Mouse (Mus musculus) thymus, adult 18-20 months (tissue): ENCODE results near the gene Ly6f.

Source experiments
- DNase-seq, 2 experiments: peaks; one replicate each; pipeline ENCODE4 v3.0.0; 2022; ENCODE audit warnings: mixed read lengths in 2 of 2

Ly6f gene

GRCm38 (mm10) chr15:75320104-75320503, 51.9 kb downstream of the Ly6f start:
- DNase-seq: no peak
